In genomic region chr8:11785121-11785520, GRCm38 (mm10) we compare ENCODE assay signal across 20 mouse cellular contexts. TPM values are rescaled to one million over a fixed set of nuclear protein-coding genes. Genes with fewer than 3 reads are reported as not detected.
DNase-seq lines count a peak whose midpoint lies in the region; ATAC-seq lines count a peak whose summit lies in the region.
"Had no signal": no experiment of that assay in that cellular context is flagged by ENCODE, and none has a peak within 500 bp of the region (broad histone marks: within the 10 kb centered on the region; RNA-seq: fewer than 3 reads in every experiment).

No protein-coding gene starts in this region.

- no peak for DNase-seq in cerebellum, postnatal 4 days (ENCODE audit: low spot score in 2 of 2)
- no peak for DNase-seq in heart, postnatal 25 days (ENCODE audit: low spot score)
- DNase-seq in cerebellum, adult 11 months = peak; percentile 67
- peak; percentile 62 to 75 for DNase-seq in cerebellum, postnatal 36 days
- no peak for DNase-seq in hindbrain, embryonic 10.5 days (ENCODE audit: low spot score)
- DNase-seq in thymus, postnatal 4 days = no peak
- DNase-seq: forebrain, postnatal 0 days; gastrocnemius, postnatal 14 days; lung, embryonic 14.5 days; retina, postnatal 1 day had no signal

- intact Hi-C loops in heart, postnatal 25 days (cut with DNase I) = no loop called here

- ATAC-seq in cerebellum, adult (ENCODE audit: insufficient number of reproducible peaks, low FRiP score, low TSS enrichment) = peak; percentile 65
- no peak for ATAC-seq in heart, embryonic 15.5 days (replicated peaks; ENCODE audit: insufficient number of reproducible peaks, insufficient read depth, low FRiP score, low read depth)
- ATAC-seq: activated CD4-positive, CD25-positive, alpha-beta regulatory T cell, adult 4 months; forebrain, postnatal 0 days; hindbrain, embryonic 16.5 days had no signal

- H3K4me3 ChIP-seq in heart, embryonic 15.5 days = no peak overlapping the region
- H3K4me3 ChIP-seq in hindbrain, embryonic 10.5 days = no peak overlapping the region
- H3K4me3 ChIP-seq: limb, embryonic 15.5 days had no signal

- no peak overlapping the region for H3K9ac ChIP-seq in heart, embryonic 15.5 days
- H3K9ac ChIP-seq: forebrain, postnatal 0 days; limb, embryonic 15.5 days; lung, embryonic 14.5 days had no signal

- no peaks in the 10 kb centered on the region for H3K9me3 ChIP-seq in heart, embryonic 15.5 days (replicated peaks)
- no peaks in the 10 kb centered on the region for H3K9me3 ChIP-seq in hindbrain, embryonic 10.5 days
- H3K9me3 ChIP-seq: limb, embryonic 15.5 days had no signal

- WGBS in heart, embryonic 15.5 days = 34% methylated on average over 4 of the region's 4 CpGs
- WGBS in hindbrain, embryonic 10.5 days = 80% methylated on average over 4 of the region's 4 CpGs

- 0 out of 2 replicates have a peak overlapping the region, but pooled peaks have one; percentile 22 for H3K27ac ChIP-seq in heart, embryonic 15.5 days
- H3K27ac ChIP-seq in hindbrain, embryonic 10.5 days = no peak overlapping the region
- H3K27ac ChIP-seq: limb, embryonic 15.5 days had no signal

- H3K4me1 ChIP-seq in heart, embryonic 15.5 days (replicated peaks) = peaks cover 27% of the 10 kb centered on the region
- no peaks in the 10 kb centered on the region for H3K4me1 ChIP-seq in hindbrain, embryonic 10.5 days (replicated peaks)

- peaks cover 44% of the 10 kb centered on the region for H3K36me3 ChIP-seq in heart, embryonic 15.5 days
- peaks cover 85% of the 10 kb centered on the region for H3K36me3 ChIP-seq in hindbrain, embryonic 10.5 days

- no peak overlapping the region for H3K4me2 ChIP-seq in heart, embryonic 15.5 days
- H3K4me2 ChIP-seq: limb, embryonic 15.5 days; lung, embryonic 14.5 days had no signal

- H3K27me3 ChIP-seq in heart, embryonic 15.5 days = no peaks in the 10 kb centered on the region
- no peaks in the 10 kb centered on the region for H3K27me3 ChIP-seq in hindbrain, embryonic 10.5 days (ENCODE audit: insufficient read depth, poor library complexity, severe bottlenecking)
- H3K27me3 ChIP-seq: CH12.LX; limb, embryonic 15.5 days had no signal

RNA-seq across cellular contexts. Expression of gene Tex29, which starts 55.2 kb away (rescaled TPM):
- polyA plus RNA-seq in heart, embryonic 15.5 days (2015; fragmentation: Nextera tagmentation; extraction: Ambion mirVana) = 0.36 and 0.55 TPM in 2 replicates
- total RNA-seq in heart, postnatal 25 days (2021) = under 1 TPM in 1 of 2 experiments, not detected in 1; 0.95 TPM
- 0.27 TPM in 1 of 2 replicates, not detected in the other for polyA plus RNA-seq in hindbrain, embryonic 10.5 days (2016; fragmentation: Nextera tagmentation; extraction: Ambion mirVana)
- total RNA-seq: CH12.LX; forebrain, postnatal 0 days; gastrocnemius, postnatal 14 days; left cerebral cortex, adult 8-10 months had no signal
- polyA plus RNA-seq: activated CD4-positive, CD25-positive, alpha-beta regulatory T cell, adult 4 months; limb, embryonic 15.5 days; lung, embryonic 14.5 days; small intestine, adult 2 months; stomach, embryonic 14.5 days; thymus, postnatal 0 days had no signal

RNA-seq across cellular contexts. Expression of gene Arhgef7, which starts 57.6 kb away (rescaled TPM):
- polyA plus RNA-seq in heart, embryonic 15.5 days (2015; fragmentation: Nextera tagmentation; extraction: Ambion mirVana) = 59.9 and 67.6 TPM in 2 replicates
- total RNA-seq in heart, postnatal 25 days (2021) = 100 to 1,000 TPM; 153 to 155 TPM
- 50.5 and 55.4 TPM in 2 replicates for polyA plus RNA-seq in hindbrain, embryonic 10.5 days (2016; fragmentation: Nextera tagmentation; extraction: Ambion mirVana)

Comparison
In these comparisons a context has a peak if more than half of its experiments do, and no peak if none do; other contexts are left out.
1. DNase-seq: peak in cerebellum, adult 11 months (single experiment) and cerebellum, postnatal 36 days (2 of 2); none in cerebellum, postnatal 4 days (0 of 2), heart, postnatal 25 days (single experiment), hindbrain, embryonic 10.5 days (single experiment) and thymus, postnatal 4 days (single experiment).